Mouse (Mus musculus): ENCODE measurements around the gene Agpat3.

DNA sequence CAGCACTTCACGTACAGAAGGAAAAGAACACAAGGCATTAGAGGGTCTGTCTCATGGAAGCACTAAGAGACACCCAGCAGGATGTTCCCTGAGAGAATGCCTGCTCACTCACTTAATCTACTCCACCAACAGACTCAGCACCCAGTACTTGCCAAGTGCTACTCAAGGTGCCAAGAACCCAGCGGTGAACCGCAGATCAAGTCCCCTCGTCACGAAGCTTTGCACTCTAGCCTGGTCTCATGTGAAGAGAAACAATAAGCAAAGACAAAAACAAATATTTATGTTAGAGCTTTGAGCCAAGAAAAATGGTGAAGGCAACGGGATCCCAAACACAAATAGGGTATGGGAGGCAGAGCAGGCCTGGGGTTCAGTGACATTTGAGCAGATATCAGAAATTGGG, 113.4 kb downstream of the Agpat3 start:
- TF ChIP-seq CTCF (IDR thresholded peaks at IDR 0.05; ENCODE audit: insufficient read depth, low read length), result no peak
- no peak for TF ChIP-seq POLR2A (IDR thresholded peaks at IDR 0.05; ENCODE audit: borderline replicate concordance, extremely low read depth, low read depth, low read length)
